Mouse (Mus musculus) CH12.LX (cell line): ENCODE results near the gene Nfia. TPM values are rescaled to one million over a fixed set of nuclear protein-coding genes. Genes with fewer than 3 reads are reported as not detected.

Experiments used
- DNase-seq: peaks from one replicate; pipeline ENCODE4 v3.0.0-alpha.2; 2013; ENCODE audit errors: extremely low read depth
- H3K27ac ChIP-seq: 2 replicates; pipeline ENCODE4 v1.5.1; 2012; ENCODE audit warnings: low read depth, mild to moderate bottlenecking, control low read depth, moderate library complexity; ENCODE audit not compliant: insufficient read depth
- H3K27me3 ChIP-seq: replicated peaks from 2 replicates; pipeline ENCODE3; 2012; ENCODE audit warnings: inconsistent platforms
- H3K36me3 ChIP-seq, 2 experiments: replicated peaks in 1 of 2; 2 replicates each; pipeline versions ENCODE3 to v1.6.1; 2012; ENCODE audit warnings: inconsistent platforms in 1 of 2, low read length in 1 of 2, mild to moderate bottlenecking in 1 of 2, mixed read lengths in 1 of 2, moderate library complexity in 1 of 2; ENCODE audit not compliant: control insufficient read depth in 1 of 2, insufficient read depth in 1 of 2
- H3K4me1 ChIP-seq, 2 experiments: 2 replicates each; pipeline ENCODE4 v1.6.1; 2012; ENCODE audit warnings: inconsistent platforms in 1 of 2, moderate library complexity in 1 of 2; ENCODE audit not compliant: insufficient read depth in 2 of 2, control insufficient read depth in 1 of 2
- H3K4me2 ChIP-seq: 2 replicates; pipeline ENCODE4 v1.6.1; 2012; ENCODE audit warnings: low read depth, mild to moderate bottlenecking, control low read depth; ENCODE audit not compliant: poor library complexity, insufficient read depth, severe bottlenecking
- H3K4me3 ChIP-seq, 3 experiments: fragments of 150-350 bp in 1 of 3; sonication (generic) in 1 of 3; replicated peaks in 1 of 3; 2 replicates each; pipeline versions ENCODE3 to v1.5.1; 2011 to 2012; ENCODE audit warnings: low read depth in 2 of 3, low read length in 2 of 3, mild to moderate bottlenecking in 2 of 3, moderate library complexity in 2 of 3, control low read depth in 1 of 3, improper control_type of control experiment in 1 of 3, inconsistent platforms in 1 of 3, mixed read lengths in 1 of 3; ENCODE audit not compliant: poor library complexity in 1 of 3
- H3K79me2 ChIP-seq: replicated peaks from 2 replicates; pipeline ENCODE4 v1.6.1; 2012; ENCODE audit warnings: mild to moderate bottlenecking, moderate library complexity; ENCODE audit not compliant: control insufficient read depth, poor library complexity, insufficient read depth, severe bottlenecking; ENCODE audit errors: extremely low read depth
- H3K9ac ChIP-seq: 2 replicates; pipeline ENCODE4 v1.6.1; 2012; ENCODE audit warnings: low read depth, mild to moderate bottlenecking, control low read depth, moderate library complexity; ENCODE audit not compliant: insufficient read depth
- H3K9me3 ChIP-seq: replicated peaks from 2 replicates; pipeline ENCODE3; 2012; ENCODE audit warnings: low read length, inconsistent platforms, mixed read lengths
- CTCF ChIP-seq, 2 experiments: IDR thresholded peaks in 1 of 2; conservative IDR thresholded peaks in 1 of 2; 2 replicates each; pipeline ENCODE4 v1.5.1; 2011 to 2012; ENCODE audit warnings: low read depth in 2 of 2, low read length in 2 of 2, improper control_type of control experiment in 1 of 2, inconsistent platforms in 1 of 2, mild to moderate bottlenecking in 1 of 2, moderate library complexity in 1 of 2
- E2F4 ChIP-seq: IDR thresholded peaks from 2 replicates; pipeline ENCODE4 v1.6.1; 2011; ENCODE audit warnings: low read depth, low read length, improper control_type of control experiment; ENCODE audit not compliant: insufficient replicate concordance
- ELF1 ChIP-seq: IDR thresholded peaks from 2 replicates; pipeline ENCODE4 v1.6.1; 2014; ENCODE audit warnings: low read depth, mild to moderate bottlenecking, inconsistent platforms, low read length, improper control_type of control experiment
- ETS1 ChIP-seq: conservative IDR thresholded peaks from 2 replicates; pipeline ENCODE4 v1.6.1; 2012; ENCODE audit warnings: low read depth, mild to moderate bottlenecking, inconsistent platforms, low read length, improper control_type of control experiment, moderate library complexity
- GABPA ChIP-seq: IDR thresholded peaks from 2 replicates; pipeline ENCODE4 v1.6.1; 2012; ENCODE audit warnings: low read depth, low read length, improper control_type of control experiment, inconsistent platforms; ENCODE audit not compliant: insufficient replicate concordance
- JUN ChIP-seq: IDR thresholded peaks from 2 replicates; pipeline ENCODE4 v1.6.1; 2011; ENCODE audit warnings: low read depth, mild to moderate bottlenecking, low read length, improper control_type of control experiment, moderate library complexity; ENCODE audit not compliant: insufficient read depth
- JUND ChIP-seq: conservative IDR thresholded peaks from 2 replicates; pipeline ENCODE4 v1.6.1; 2011; ENCODE audit warnings: low read depth, low read length, improper control_type of control experiment
- KAT2A ChIP-seq: IDR thresholded peaks from 2 replicates; pipeline ENCODE4 v1.6.1; 2012; ENCODE audit warnings: low read length, improper control_type of control experiment, inconsistent platforms; ENCODE audit not compliant: insufficient replicate concordance
- MAFK ChIP-seq: IDR thresholded peaks from 2 replicates; pipeline ENCODE4 v1.6.1; 2011; ENCODE audit warnings: low read length, improper control_type of control experiment; ENCODE audit not compliant: insufficient replicate concordance
- MAX ChIP-seq: IDR thresholded peaks from 2 replicates; pipeline ENCODE4 v1.6.1; 2011; ENCODE audit warnings: low read length, improper control_type of control experiment
- MEF2A ChIP-seq: IDR thresholded peaks from 2 replicates; pipeline ENCODE4 v1.6.1; 2014; ENCODE audit warnings: low read depth, mild to moderate bottlenecking, inconsistent platforms, low read length, improper control_type of control experiment, borderline replicate concordance
- MXI1 ChIP-seq: IDR thresholded peaks from 2 replicates; pipeline ENCODE4 v1.6.1; 2011; ENCODE audit warnings: mild to moderate bottlenecking, low read depth, low read length, improper control_type of control experiment
- MYC ChIP-seq: IDR thresholded peaks from 2 replicates; pipeline ENCODE4 v1.6.1; 2011; ENCODE audit warnings: low read depth, mild to moderate bottlenecking, improper control_type of control experiment, low read length
- NRF1 ChIP-seq: IDR thresholded peaks from 2 replicates; pipeline ENCODE4 v1.6.1; 2014; ENCODE audit warnings: low read depth, mild to moderate bottlenecking, inconsistent platforms, low read length, improper control_type of control experiment, moderate library complexity
- PAX5 ChIP-seq: IDR thresholded peaks from 2 replicates; pipeline ENCODE4 v1.6.1; 2012; ENCODE audit warnings: low read length, inconsistent platforms, mixed read lengths
- RAD21 ChIP-seq: IDR thresholded peaks from 2 replicates; pipeline ENCODE4 v1.6.1; 2011; ENCODE audit warnings: low read depth, mild to moderate bottlenecking, low read length, improper control_type of control experiment, moderate library complexity
- RCOR1 ChIP-seq: conservative IDR thresholded peaks from 2 replicates; pipeline ENCODE4 v1.6.1; 2012; ENCODE audit warnings: low read depth, mild to moderate bottlenecking, inconsistent platforms, low read length, improper control_type of control experiment
- SIN3A ChIP-seq: IDR thresholded peaks from 2 replicates; pipeline ENCODE4 v1.6.1; 2012; ENCODE audit warnings: low read length, improper control_type of control experiment, inconsistent platforms
- SMC3 ChIP-seq: IDR thresholded peaks from 2 replicates; pipeline ENCODE4 v1.6.1; 2011; ENCODE audit warnings: low read depth, low read length, improper control_type of control experiment
- TBP ChIP-seq: conservative IDR thresholded peaks from 2 replicates; pipeline ENCODE4 v1.6.1; 2011; ENCODE audit warnings: low read depth, low read length, improper control_type of control experiment
- TCF12 ChIP-seq: IDR thresholded peaks from 2 replicates; pipeline ENCODE4 v1.6.1; 2014; ENCODE audit warnings: low read depth, mild to moderate bottlenecking, inconsistent platforms, low read length, improper control_type of control experiment
- UBTF ChIP-seq: IDR thresholded peaks from 2 replicates; pipeline ENCODE4 v1.6.1; 2012; ENCODE audit warnings: low read depth, mild to moderate bottlenecking, inconsistent platforms, low read length, improper control_type of control experiment, moderate library complexity
- USF1 ChIP-seq: IDR thresholded peaks from 2 replicates; pipeline ENCODE4 v1.6.1; 2014; ENCODE audit warnings: low read depth, mild to moderate bottlenecking, inconsistent platforms, low read length, improper control_type of control experiment
- USF2 ChIP-seq: conservative IDR thresholded peaks from 2 replicates; pipeline ENCODE4 v1.6.1; 2011; ENCODE audit warnings: low read depth, low read length, improper control_type of control experiment
- ZMIZ1 ChIP-seq: IDR thresholded peaks from 2 replicates; pipeline ENCODE4 v1.6.1; 2012; ENCODE audit warnings: low read depth, mild to moderate bottlenecking, inconsistent platforms, low read length, improper control_type of control experiment
- ZNF384 ChIP-seq: IDR thresholded peaks from 2 replicates; pipeline ENCODE4 v1.6.1; 2012; ENCODE audit warnings: low read depth, low read length, improper control_type of control experiment, inconsistent platforms
- dilution Hi-C: fragments of 300-500 bp; cut with MboI; formaldehyde crosslinking; loops from 2 replicates; pipeline ENCODE4 v1.14.3; 2020; ENCODE audit warnings: low sequenced_read_pairs; ENCODE audit not compliant: extremely low pct_unique_long_range_greater_than_20kb, extremely low pct_ligation_motif_present
- in situ Hi-C: fragments of 300-500 bp; cut with MboI; formaldehyde crosslinking; loops from 3 replicates; pipeline ENCODE4 v1.14.3; 2019; ENCODE audit warnings: low sequenced_read_pairs, low pct_ligation_motif_present, low pct_unique_long_range_greater_than_20kb, mixed read lengths
- polyA plus RNA-seq: library from polyadenylated mRNA; unstranded; fragments of >175 nt; gene quantifications from 2 replicates; pipeline ENCODE4 v1.2.1, GENCODE M21; 2012; ENCODE audit warnings: low read depth; ENCODE audit not compliant: insufficient read length
- total RNA-seq, 2 experiments: library from RNA; depleted of rRNA; stranded (reverse); fragments of 300-350 nt in 1 of 2; fragments of >200 nt in 1 of 2; gene quantifications; 2 replicates each; pipeline ENCODE4 v1.2.3; 2012 to 2014

Gene Nfia
- total and polyA plus RNA-seq, 3 experiments, result not detected

DNA sequence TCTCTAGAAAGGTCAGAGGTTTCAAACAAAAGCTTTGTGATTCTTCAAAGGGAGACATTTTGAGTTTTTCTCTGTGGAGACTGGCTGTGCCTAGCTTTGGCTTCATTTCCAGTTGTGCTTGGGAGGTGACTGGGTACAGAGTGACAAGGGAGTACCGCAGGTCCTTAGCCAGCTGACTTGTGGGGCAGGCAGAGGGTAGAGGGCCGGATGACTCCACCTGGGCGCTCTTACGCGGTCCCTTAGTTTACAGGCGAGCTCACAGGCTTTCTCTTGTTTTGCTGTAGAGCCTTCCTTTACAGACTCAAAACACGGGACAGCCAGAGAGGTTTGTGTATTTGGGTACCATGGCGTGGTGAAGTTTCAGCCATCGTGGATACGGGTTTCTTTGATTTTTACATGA, 21.4 kb downstream of the Nfia start:
- in situ Hi-C loops, result no loop called here
- no peaks in the 10 kb centered on the region for H3K36me3 ChIP-seq
- no peak overlapping the region for H3K4me3 ChIP-seq
- H3K4me2 ChIP-seq, result no peak overlapping the region
- TF ChIP-seq MEF2A, result no peak
- TF ChIP-seq USF1, result no peak
- no peak for TF ChIP-seq GABPA
- no peak for TF ChIP-seq KAT2A
- TF ChIP-seq JUN, result no peak
- TF ChIP-seq MAFK, result no peak
- TF ChIP-seq RCOR1, result no peak
- TF ChIP-seq RAD21, result no peak
- TF ChIP-seq CTCF (conservative IDR thresholded peaks at IDR 0.05 in 1 of 2, IDR thresholded peaks at IDR 0.05 in 1 of 2; ENCODE audit: low read depth in 2 of 2, low read length in 2 of 2), result no peak
- TF ChIP-seq ZMIZ1, result no peak
- TF ChIP-seq ELF1, result no peak
- no peak for TF ChIP-seq PAX5
- TF ChIP-seq E2F4, result no peak
- no peak for TF ChIP-seq SMC3
- TF ChIP-seq ZNF384, result no peak
- no peak for TF ChIP-seq USF2
- TF ChIP-seq MXI1, result no peak
- H3K9ac ChIP-seq, result no peak overlapping the region
- H3K4me1 ChIP-seq, result no peaks in the 10 kb centered on the region
- peaks cover 54% of the 10 kb centered on the region for H3K9me3 ChIP-seq
- no peaks in the 10 kb centered on the region for H3K79me2 ChIP-seq
- no peak overlapping the region for H3K27ac ChIP-seq
- dilution Hi-C loops, result no loop called here
- DNase-seq, result no peak
- no peaks in the 10 kb centered on the region for H3K27me3 ChIP-seq

- Histone ChIP-seq H3K9ac (no peak overlapping the region), H3K27me3 (no peaks in the 10 kb centered on the region), H3K4me2 (no peak overlapping the region), H3K4me3 (no peak overlapping the region), H3K36me3 (no peaks in the 10 kb centered on the region), H3K27ac (no peak overlapping the region), H3K4me1 (no peaks in the 10 kb centered on the region), H3K79me2 (no peaks in the 10 kb centered on the region), H3K9me3 (peaks cover 48% of the 10 kb centered on the region)
- dilution Hi-C loops (no loop called here), in situ Hi-C loops (no loop called here)
- DNase-seq, result no peak
- TF ChIP-seq SIN3A (no peak), MAX (no peak), TCF12 (no peak), CTCF (conservative IDR thresholded peaks at IDR 0.05 in 1 of 2, IDR thresholded peaks at IDR 0.05 in 1 of 2; ENCODE audit: low read depth in 2 of 2, low read length in 2 of 2) (no peak), MYC (no peak), USF1 (no peak), ETS1 (no peak), NRF1 (no peak), JUND (no peak), TBP (no peak), UBTF (no peak)
These were observed 22.3 kb downstream of the Nfia start for GRCm38 (mm10) chr4:97794865-97795264.
